Mouse (Mus musculus) cerebellum, adult 11-12 months (tissue): Measurements from ENCODE around the gene Tnf.

ENCODE experiments used
- DNase-seq: peaks from one replicate; pipeline ENCODE4 v3.0.0; 2022

Gene Tnf

DNA sequence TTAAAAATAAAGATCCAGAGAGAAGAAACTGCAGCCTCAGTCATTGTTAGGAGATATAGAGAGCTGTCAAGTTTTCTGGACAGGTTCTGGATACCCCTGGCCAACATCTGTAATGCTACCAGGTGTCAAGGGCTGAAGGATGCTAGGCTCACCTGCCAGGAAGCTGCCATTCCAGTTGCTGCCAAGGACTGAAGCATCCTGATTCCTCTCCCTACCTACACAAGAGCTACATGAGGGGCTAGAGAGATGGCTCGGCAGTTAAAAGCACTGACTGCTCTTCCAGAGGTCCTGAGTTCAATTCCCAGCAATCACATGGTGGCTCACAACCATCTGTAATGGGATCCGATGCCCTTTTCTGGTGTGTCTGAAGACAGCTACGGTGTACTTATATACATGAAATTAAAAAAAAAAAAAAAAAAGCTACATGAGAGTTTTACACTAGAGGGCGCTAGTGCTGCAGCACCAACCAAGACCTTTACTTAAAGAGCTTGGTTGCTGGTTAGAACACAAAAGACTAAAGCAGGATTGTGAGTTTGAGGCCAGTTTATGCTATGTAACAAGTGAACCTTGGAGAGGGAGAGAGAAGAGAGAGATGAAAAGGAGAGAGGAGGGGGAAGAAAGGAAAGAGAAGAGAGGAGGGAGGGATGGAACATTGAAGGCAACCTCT, 33.1 kb downstream of the Tnf start:
- no peak for DNase-seq

GRCm38 (mm10) chr17:35167794-35168193, 34.0 kb downstream of the Tnf start:
- DNase-seq: no peak

DNA sequence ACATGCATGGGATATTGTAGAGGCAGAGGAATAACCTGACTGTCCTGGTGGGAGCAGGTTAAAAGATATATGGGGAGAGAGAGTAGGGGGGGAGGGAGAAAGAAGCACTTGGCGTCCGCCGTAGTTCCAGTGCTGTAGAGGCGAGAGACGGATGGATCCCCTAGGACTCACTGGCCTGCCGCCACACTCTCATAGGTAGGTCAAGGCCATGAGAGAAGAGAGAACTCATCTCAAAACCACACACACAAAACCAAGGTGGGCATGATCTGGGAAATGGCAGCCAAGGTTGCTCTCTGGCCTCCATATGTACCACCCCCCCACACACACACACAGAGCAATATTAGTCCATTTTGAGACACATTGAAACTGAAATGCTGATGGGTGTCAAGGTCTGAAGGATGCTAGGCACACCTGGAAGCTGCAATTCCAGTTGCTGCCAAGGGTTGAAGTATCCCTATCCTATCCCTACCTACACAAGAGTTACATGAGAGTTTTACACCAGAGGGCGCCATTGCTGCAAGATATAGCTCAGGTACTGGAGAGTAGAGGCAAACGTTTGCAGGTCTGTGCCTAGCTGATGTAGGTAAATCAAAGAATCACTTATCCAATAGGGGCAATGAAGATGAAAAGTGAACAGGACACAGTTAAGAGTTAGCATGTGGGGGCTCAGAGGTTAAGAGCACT, 35.3 kb downstream of the Tnf start:
- peak; percentile 77 for DNase-seq

GRCm38 (mm10) chr17:35165451-35166155, 36.2 kb downstream of the Tnf start:
- no peak for DNase-seq

DNA sequence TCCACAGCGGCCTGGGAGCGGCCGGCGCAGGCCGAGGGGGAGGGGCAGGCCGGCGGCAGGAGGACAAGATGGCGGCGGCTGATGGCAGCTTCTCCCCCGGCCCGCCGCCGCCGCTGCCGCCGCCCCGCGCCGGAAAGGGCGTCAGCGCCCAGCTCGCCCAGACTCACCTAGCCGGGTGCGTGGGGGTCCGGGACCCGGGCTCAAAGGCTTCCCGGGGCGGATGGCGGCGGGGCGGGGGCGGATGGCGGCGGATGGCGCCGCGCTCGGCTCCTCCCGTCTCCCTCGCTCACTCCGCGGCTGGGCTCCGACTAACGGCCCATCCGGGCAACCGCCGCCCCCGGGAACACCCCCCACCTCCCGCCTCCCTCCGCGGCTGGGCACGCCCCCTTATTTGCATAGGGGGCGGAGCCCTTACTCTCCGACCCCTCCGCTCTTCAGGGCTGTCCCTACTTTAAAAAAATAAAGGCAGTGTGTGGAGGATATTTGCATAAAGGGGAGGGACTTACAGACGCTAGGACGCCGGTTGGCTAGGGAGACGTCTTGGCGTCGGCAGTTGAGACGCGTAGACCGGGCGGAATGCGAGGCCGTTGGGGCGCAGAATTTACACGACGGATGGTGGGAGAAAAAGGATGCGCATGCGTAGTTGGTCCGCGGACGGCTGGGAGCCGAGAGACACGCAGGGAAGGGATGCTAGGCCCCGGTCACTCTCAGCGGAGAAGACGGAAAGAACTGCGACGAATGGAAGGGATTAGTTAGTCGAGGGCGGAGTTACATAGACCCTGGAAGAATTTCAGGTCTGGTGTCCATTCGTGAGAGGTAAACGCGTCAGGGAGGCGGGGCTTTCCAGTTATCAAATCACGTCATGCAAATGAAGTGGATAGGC, 37.0 kb downstream of the Tnf start, which contains the start of gene Prrc2a:
Gene Prrc2a, minus strand, starts transcription at position 330 of the 883 bp plus-strand sequence.
- DNase-seq: peak; percentile 100

- no peak for DNase-seq
Measured at GRCm38 (mm10) chr17:35164218-35164567, 37.6 kb downstream of the Tnf start.

DNA sequence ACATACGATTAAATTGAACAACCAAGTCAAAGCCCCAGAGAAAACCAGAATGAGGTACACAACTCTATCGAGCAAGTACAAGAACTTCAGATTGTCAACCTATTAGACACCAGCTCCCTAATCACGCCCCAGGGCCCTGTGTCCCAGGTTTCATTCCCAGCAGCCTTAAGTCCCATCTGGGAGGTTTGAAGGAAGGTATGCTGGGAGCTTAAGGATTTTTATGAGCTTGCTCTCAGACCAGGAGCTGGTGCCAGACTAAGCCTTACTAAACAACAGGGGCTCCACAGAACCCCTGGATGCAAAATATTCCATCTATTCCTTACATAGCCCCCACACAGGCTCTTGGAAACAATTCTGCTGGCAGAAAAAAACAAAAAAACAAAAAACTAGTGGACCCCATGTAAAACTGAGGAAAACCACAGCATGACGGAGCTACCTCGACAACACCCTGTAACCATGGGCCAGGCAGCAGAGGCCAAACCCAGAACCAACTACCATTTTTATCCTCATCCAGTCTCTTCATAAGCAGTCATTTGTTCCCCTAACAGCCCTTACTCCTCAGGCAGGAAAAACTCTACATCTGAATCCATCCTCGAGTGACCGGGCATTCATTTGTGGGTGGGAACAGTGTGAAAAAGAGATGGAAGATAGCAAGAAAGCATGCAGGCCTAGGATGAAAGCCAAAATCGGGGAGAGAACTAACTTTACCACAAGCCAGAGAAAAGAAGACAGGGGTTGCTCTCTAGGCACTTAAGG, 38.3 kb downstream of the Tnf start:
- peak; percentile 52 for DNase-seq

DNA sequence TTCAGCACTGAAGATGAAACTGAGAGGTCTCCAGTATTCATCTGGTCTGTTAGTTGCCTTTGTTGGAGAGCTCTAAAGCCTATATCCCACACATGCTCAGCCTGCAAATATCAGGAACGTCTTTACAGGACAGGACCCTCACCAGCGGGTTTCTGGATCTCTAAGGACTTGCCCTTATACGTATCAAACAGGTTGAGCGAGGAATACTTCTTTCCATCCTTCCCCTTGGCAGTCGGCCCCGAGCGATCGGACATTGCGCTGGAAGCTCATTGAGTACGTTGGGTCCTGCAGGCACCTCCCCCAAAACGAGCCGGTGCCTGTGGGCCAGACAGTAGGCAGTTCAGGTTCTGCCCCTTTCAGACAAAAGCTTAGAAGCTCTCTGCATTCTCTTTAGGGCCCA, 39.1 kb downstream of the Tnf start:
- peak; percentile 60 for DNase-seq

DNA sequence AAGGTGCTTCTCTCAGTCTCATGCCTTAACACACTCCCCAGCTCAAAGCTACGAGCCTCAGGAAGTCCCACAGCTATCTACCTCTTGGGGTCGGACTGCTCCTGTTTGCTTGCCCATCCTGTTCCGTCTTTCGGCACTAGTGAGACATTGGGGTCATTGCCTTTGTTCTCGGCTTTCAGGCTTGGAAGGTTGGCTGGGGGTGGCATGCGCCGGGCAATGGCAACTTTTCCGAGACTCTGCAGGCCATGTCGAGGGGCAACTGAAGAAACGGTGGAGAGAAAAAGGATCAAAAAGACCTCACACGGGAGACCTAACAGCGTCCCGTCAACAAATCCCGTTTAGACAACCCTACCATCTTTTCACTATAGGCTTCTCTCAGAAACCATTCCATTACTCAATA, 39.7 kb downstream of the Tnf start:
- DNase-seq: no peak

GRCm38 (mm10) chr17:35161421-35161820, 40.4 kb downstream of the Tnf start:
- no peak for DNase-seq

DNA sequence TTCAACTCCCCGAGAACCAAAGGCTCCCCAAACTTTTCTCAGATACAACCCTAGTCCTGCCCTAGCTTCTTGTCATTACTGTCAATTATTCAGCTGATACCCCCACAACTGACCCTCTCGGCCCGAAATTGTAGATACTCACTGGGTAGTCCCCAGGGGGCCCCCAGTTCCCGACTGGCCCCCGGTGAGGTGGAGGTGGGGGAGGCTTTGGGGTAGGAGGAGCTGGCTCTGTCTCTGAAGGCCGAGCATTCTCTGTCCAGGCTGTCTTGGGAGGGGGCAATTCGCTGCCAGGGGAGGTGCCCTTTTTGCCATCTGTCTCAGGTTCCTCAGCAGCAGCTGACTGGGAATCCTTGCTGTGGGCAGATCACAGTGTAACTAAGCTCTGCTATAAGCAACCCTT, 42.2 kb downstream of the Tnf start:
- no peak for DNase-seq

DNA sequence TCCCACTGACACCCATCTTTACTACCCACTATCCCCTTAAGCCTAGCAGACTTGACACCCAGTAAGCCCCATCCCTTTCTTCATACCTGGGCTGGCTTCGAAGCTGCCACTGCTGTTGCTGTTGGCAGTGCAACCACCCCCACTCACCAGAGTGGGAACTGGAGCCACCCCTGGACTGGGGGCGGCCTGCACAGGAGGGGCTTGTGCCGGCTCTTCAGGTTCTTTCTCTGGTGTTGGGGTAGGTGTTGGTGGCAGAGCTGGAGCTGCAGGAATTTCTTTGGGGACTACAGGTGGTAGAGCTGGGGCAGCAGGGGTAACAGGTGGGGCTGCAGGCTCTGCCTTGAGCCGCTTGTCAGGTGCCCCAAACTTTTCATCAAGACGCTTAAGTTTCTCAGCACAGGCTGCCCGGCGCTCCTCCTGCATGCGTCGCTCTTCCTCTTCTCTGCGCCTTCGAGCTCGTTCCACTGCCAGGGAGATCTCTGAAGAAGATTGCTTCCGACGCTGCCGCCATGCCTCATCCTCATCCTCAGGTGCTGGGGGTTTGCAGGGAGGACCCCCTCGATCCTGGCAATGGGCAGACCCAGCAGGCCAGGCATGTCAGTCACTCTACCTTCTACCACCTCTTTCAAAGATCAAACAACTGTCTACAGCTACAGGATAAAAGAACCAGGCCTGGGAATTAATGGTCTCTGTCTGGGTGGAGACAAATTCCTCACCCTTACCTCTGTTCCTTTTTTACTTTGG, 42.8 kb downstream of the Tnf start:
- no peak for DNase-seq

DNA sequence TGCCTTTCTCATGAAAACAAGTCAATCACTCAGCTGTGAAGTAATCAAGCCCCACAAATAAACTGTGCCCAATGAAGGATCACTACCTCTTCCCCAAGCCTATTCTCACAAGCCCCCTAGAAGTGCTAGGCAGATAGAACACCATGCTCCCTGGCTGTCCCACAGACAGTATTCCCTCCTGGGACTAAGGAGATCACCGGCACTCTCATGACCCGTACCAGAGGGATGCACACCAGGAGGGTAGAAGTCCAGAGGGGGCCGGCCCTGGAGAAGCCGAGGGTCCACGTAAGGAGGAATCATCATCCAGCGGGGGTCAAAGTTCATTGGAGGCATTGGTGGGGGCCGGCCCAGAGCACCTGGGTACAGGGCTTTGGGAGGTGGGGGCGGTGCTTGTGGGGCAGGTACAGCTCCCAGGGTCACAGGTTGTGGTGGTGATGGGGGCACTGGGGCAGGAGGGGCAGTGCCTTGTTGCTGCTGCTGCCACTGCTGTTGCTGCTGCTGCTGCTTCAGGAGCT, 44.1 kb downstream of the Tnf start:
- no peak for DNase-seq

DNA sequence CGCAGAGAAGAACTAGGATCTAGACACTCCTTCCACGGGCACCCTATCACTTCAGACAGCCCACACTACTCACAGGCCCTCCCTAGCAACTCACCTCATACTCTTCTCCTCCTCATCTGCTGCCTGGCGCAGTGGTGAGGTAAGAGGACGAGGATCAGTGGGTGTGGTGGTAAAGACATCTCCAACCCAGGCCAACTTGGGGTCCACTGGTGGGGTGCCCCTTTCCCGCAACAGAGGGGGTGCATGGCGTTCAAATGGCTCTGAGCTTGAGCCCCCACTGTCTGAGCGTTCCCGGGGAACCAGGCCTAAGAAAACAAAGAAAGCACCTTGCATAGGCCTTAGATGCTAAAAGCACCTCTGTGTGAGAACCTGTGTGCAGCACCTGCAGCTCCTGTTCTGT, 44.6 kb downstream of the Tnf start:
- DNase-seq: peak; percentile 12

DNA sequence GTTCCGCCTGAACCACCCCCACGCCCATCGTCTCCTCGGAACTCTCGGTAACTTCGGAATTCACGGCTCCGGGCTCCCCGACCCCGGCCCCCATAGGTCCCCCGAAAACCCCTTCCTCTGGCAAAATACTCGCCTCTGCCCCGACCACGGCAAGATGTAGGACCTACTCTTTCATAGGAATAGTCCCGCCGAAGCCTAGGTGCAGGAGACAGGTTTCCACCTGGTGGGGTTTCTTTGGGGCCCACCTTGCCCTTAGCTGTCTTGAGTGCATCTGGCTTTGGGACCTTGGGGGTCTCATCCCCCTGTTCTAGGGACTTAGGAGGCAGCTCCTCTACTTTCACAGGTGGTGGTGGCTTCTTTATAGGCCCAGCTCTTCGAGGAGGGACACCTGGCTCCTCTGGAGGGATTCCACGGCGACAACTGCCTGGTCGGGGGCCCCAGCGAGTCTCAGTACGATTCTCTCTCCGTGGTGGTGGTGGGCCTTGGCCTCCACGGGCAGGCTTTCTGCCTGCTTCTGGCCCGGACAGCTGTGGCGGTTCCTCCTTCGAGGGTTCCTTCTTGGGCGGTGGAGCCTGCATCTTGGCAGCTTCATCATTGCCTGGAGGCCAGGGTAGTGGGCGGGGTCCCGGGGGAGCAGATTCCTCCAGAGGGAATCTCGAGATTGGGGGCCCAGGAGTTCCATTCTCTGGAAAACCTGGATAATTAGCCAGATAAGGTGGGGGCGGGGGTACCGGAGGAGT, 45.2 kb downstream of the Tnf start:
- DNase-seq: no peak

DNA sequence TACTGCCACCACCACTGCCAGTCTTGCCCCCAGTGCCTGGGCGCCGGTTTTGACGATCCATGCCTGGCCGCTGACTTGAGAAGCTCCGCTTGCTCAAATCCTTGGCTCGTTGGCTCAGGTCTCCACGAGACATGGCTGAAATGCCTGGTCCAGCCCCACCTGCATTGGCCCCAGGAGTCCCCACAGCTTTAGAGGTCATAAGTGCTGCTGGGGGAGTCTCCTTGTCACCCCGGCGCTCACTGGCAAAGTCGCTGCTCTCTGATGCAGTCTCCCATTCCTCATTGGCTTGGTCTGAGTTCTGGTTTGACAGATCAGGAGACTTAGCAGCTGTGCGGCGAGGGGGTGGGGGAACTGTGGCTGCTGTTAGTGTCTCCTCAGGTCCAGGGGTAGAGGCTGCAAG, 46.4 kb downstream of the Tnf start:
- DNase-seq: no peak

DNA sequence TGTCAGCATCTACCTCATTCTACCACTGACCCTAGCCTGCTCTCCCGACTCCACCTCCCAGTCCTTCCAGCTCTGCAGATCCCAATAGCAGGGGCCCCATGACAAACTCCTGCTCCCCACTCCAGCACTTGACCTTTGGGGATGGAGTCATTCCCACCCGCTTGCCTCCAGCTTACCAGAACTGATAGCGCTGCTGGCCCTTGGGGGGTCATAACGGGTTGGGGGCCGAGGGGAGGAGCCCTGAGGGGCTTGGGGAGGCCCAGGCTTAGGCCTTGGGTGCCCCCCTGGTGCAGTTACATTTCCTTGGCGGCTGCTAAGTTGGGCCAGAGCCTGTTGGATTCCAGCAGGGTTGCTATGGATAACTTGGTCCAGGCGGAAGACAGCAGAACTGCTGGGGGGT, 47.2 kb downstream of the Tnf start:
- DNase-seq: no peak

GRCm38 (mm10) chr17:35153931-35154330, 47.9 kb downstream of the Tnf start:
- DNase-seq: no peak

DNA sequence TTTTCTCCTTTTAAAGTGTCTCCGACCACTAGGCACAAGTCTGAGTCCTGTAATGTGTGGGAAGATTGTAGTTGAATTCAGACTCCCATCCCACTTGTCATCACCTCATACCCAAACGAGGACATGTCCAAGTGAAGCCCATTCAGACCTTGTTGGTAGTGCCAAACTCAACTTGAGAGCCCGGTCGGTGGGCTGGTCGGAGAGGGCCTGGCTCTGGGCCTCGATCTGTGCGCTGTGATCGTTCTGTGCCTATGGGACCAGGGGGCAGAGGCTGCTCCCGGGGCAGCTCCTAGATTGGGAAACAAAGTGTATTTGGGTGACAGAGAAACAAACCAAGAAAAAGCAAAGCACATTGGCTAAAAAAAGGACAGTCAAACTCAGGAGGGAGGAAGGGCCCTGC, 48.7 kb downstream of the Tnf start:
- no peak for DNase-seq

- no peak for DNase-seq
Measured at GRCm38 (mm10) chr17:35152121-35152520, 49.7 kb downstream of the Tnf start.
